Mouse (Mus musculus) neural tube, embryonic 11.5 days (tissue): Measurements from ENCODE around the gene Tmem151a. TPM values are rescaled to one million over a fixed set of nuclear protein-coding genes. Genes with fewer than 3 reads are reported as not detected.

Experiments used
- ATAC-seq: fragments of 200-750 bp; cut with Nextera tagmentation; 2 replicates; pipeline ENCODE4 v1.8.0; 2017; ENCODE audit warnings: moderate number of reproducible peaks, mild to moderate bottlenecking, moderate TSS enrichment, moderate library complexity; ENCODE audit not compliant: insufficient read depth, low FRiP score, low TSS enrichment
- DNase-seq: peaks from one replicate; pipeline ENCODE4 v3.0.0-alpha.2; 2015; ENCODE audit warnings: low spot score
- H3K27ac ChIP-seq: fragments of 300-500 bp; sonication (generic); 2 replicates; pipeline ENCODE4 v1.5.1; 2014; ENCODE audit warnings: low read depth, mild to moderate bottlenecking, low read length
- H3K27me3 ChIP-seq: fragments of 300-500 bp; sonication (generic); 2 replicates; pipeline ENCODE4 v1.6.1; 2014; ENCODE audit warnings: mild to moderate bottlenecking, low read length, mixed read lengths; ENCODE audit not compliant: control insufficient read depth, insufficient read depth
- H3K36me3 ChIP-seq: fragments of 300-500 bp; sonication (generic); 2 replicates; pipeline ENCODE4 v1.6.1; 2014; ENCODE audit warnings: mild to moderate bottlenecking, low read length, moderate library complexity, mixed read lengths; ENCODE audit not compliant: control insufficient read depth, insufficient read depth
- H3K4me1 ChIP-seq: fragments of 300-500 bp; sonication (generic); 2 replicates; pipeline ENCODE4 v1.6.1; 2014; ENCODE audit warnings: low read length, mixed read lengths; ENCODE audit not compliant: control insufficient read depth, insufficient read depth
- H3K4me2 ChIP-seq: fragments of 300-500 bp; sonication (generic); 2 replicates; pipeline ENCODE4 v1.6.1; 2014; ENCODE audit warnings: low read depth, mild to moderate bottlenecking, moderate library complexity
- H3K4me3 ChIP-seq: fragments of 300-500 bp; sonication (generic); 2 replicates; pipeline ENCODE4 v1.5.1; 2014; ENCODE audit warnings: low read depth, low read length
- H3K9ac ChIP-seq: fragments of 300-500 bp; sonication (generic); 2 replicates; pipeline ENCODE4 v1.6.1; 2014; ENCODE audit warnings: mild to moderate bottlenecking, low read length
- H3K9me3 ChIP-seq: fragments of 300-500 bp; sonication (generic); 2 replicates; pipeline ENCODE4 v1.6.1; 2016; ENCODE audit warnings: low read length; ENCODE audit not compliant: control insufficient read depth
- WGBS: fragments of 180-500 bp; shearing (Covaris S2); extraction: QIAGEN DNeasy Blood & Tissue Kit; methylation state at CpG from one replicate; pipeline ENCODE4 v1.1.7; 2014; 5-methylcytosine and 5-hydroxymethylcytosine counted together
- polyA plus RNA-seq: library from polyadenylated mRNA; unstranded; fragments of >200 nt; fragmentation: Nextera tagmentation; extraction: Ambion mirVana; gene quantifications from 2 replicates; pipeline ENCODE4 v1.2.1, GENCODE M21; 2014

Gene Tmem151a
- polyA plus RNA-seq, 1 experiment from 2014 or later: 2.0 TPM

DNA sequence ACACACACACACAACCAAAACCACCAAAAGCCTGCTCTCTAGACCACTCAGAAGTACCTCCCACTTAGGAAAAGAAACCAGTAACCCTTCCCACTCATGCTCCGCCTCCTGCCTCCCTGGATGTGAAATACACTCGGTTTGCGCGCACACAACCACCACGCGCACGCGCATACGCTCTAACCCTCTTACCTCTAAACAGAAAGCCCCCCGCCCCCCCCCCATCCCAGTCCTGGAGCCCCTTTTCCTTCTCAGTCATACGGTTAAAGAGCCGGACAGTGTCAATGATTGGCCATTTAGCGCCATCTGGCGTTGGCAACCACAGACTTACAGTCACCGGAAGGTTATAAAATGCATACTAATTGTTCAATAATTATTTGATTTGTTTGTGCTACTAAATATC, 12.3 kb downstream of the Tmem151a start:
- Histone ChIP-seq H3K9ac (no peak overlapping the region), H3K27me3 (peaks cover 25% of the 10 kb centered on the region), H3K4me2 (peak overlapping the region; percentile 53; the same call in 1 of the 2 replicates), H3K4me3 (peak overlapping the region; percentile 31), H3K4me1 (peaks cover 22% of the 10 kb centered on the region), H3K27ac (no peak overlapping the region), H3K9me3 (no peaks in the 10 kb centered on the region), H3K36me3 (no peaks in the 10 kb centered on the region)
- 3% methylated on average over 15 of the region's 15 CpGs for WGBS
- peak; percentile 82 for DNase-seq
- ATAC-seq: no peak

DNA sequence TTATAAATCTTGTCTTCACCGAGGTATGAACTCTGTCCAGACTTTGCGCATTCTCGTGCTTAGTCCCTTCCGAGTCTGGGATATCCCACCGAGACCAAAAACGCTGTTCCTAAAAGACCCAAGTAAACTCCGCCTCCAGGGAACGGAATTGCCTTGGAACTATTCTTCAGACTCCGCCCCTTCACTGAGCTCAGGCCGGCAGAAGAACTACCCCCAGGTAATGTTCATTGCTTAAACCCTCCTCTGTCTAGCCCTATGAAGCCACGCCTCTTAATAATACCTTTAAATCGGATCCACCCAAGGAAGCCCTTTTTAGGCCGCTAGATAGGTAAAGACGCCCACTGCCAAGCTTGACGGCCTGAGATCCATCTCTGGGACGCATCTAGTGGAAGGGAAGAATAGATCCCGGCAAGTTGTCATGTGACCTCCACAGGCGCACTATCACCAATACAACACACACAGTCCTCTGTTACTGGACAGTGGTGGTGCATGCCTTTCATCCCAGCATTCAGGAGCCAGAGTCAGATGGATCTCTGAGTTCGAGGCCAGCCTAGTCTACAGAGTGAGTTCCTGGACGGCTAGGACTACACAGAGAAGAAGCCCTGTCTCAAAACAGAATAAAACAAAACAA, 12.8 kb downstream of the Tmem151a start:
- peak; percentile 66 for DNase-seq

DNA sequence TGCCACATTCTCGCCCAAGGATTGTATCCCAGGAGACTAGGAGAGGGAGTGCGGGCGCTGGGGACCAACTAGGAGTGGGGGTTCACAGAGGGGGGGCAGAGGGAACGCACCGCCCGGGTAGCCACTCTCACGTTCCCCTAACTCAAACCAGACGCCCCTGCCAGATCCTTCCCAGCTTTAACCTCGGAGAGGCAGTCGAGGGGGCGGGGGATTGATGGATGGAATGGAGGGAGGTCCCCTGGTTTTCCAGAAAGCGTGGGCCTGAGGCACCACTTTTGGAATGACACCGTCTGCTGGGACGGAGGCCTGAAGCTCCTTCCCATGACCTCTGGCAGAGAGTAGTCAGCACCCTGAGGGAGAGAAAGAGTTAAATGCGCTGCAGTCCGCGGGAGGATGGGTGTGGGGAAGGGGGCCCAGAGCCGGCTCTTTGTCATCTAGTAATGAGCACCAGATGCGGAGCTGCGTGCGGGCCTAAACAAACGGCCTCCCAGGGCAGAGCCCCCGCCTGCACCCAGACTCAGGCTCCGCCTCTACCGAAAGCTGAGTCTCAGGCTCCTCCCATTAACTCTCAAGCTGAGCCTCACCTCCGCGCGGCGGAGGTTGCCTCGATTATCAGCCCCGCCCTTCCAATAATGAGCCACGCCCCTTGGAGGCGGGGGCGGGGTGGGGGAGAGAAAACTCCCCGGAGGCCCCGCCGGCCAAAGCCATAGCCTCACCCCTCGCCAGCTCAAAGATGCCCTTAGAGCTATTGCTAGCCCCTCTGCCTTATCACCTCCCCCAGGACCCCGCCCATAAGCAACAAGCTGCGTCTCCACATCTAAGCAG, 13.6 kb downstream of the Tmem151a start:
- Histone ChIP-seq H3K36me3 (no peaks in the 10 kb centered on the region), H3K27me3 (peaks cover 33% of the 10 kb centered on the region), H3K4me3 (peak overlapping the region; percentile 31), H3K4me2 (peak overlapping the region; percentile 53), H3K27ac (peak overlapping the region; percentile 84), H3K4me1 (peaks cover 33% of the 10 kb centered on the region), H3K9me3 (no peaks in the 10 kb centered on the region), H3K9ac (peak overlapping the region; percentile 63)
- DNase-seq (peak; percentile 92), ATAC-seq (peak; percentile 86)
- under 1% methylated on average over 40 of the region's 40 CpGs for WGBS

More for the DNA sequence above, 12.8 kb downstream of the Tmem151a start:
- ATAC-seq: peak; percentile 20; the same call in 1 of the 2 replicates
- Histone ChIP-seq H3K27me3 (peaks cover 28% of the 10 kb centered on the region), H3K27ac (0 out of 2 replicates have a peak overlapping the region, but pooled peaks have one; percentile 17), H3K9me3 (no peaks in the 10 kb centered on the region), H3K36me3 (no peaks in the 10 kb centered on the region), H3K4me2 (peak overlapping the region; percentile 53), H3K9ac (no peak overlapping the region), H3K4me3 (peak overlapping the region; percentile 31), H3K4me1 (peaks cover 27% of the 10 kb centered on the region)
- WGBS: 2% methylated on average over 20 of the region's 20 CpGs

DNA sequence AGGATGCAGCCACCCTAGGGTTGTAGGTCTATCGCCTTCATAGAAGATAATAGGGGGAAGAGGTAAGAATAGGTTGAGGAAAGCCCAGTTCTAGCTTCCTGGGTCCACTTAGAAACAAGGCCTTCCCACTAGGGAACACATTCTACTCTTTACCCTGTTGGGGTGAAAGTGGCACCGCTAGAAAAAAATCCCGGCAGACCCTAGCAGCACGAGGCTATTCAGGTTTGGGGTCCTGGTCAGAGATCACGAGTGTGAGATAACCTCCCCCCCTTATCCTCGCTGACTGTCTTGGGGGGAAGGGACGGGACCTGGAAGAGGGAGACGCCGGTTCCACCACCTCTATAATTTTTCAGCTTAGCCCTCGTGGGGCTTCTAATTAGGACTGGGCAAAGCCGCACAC, 14.3 kb downstream of the Tmem151a start:
- Histone ChIP-seq H3K27ac (peak overlapping the region; percentile 84), H3K36me3 (no peaks in the 10 kb centered on the region), H3K4me2 (peak overlapping the region; percentile 53), H3K27me3 (peaks cover 33% of the 10 kb centered on the region), H3K4me1 (peaks cover 33% of the 10 kb centered on the region), H3K9ac (peak overlapping the region; percentile 63), H3K9me3 (no peaks in the 10 kb centered on the region), H3K4me3 (peak overlapping the region; percentile 31)
- ATAC-seq (no peak), DNase-seq (no peak)
- WGBS: 4% methylated on average over 11 of the region's 11 CpGs

DNA sequence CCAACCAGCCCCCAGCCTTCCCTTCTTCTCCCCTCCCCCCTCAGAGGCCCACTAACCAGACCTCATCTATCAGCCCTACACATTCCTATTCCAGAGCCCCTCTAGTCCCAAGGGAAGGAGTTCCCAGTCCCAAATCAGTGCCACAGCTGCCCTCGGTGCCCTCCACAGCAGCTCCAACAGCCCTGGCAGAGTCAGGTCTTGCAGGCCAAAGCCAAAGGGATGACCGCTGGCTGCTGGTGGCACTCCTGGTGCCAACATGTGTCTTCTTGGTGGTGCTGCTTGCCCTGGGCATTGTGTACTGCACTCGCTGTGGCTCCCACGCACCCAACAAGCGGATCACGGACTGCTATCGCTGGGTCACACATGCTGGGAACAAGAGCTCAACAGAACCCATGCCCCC, 15.4 kb downstream of the Tmem151a start:
- Histone ChIP-seq H3K4me2 (peak overlapping the region; percentile 12), H3K9ac (no peak overlapping the region; the same call in 1 of the 2 replicates), H3K9me3 (no peaks in the 10 kb centered on the region), H3K36me3 (no peaks in the 10 kb centered on the region), H3K27ac (no peak overlapping the region), H3K27me3 (peaks cover 33% of the 10 kb centered on the region), H3K4me1 (peaks cover 33% of the 10 kb centered on the region), H3K4me3 (0 out of 2 replicates have a peak overlapping the region, but pooled peaks have one; percentile 6)
- WGBS: 78% methylated on average over 7 of the region's 7 CpGs
- ATAC-seq: no peak
- no peak for DNase-seq

DNA sequence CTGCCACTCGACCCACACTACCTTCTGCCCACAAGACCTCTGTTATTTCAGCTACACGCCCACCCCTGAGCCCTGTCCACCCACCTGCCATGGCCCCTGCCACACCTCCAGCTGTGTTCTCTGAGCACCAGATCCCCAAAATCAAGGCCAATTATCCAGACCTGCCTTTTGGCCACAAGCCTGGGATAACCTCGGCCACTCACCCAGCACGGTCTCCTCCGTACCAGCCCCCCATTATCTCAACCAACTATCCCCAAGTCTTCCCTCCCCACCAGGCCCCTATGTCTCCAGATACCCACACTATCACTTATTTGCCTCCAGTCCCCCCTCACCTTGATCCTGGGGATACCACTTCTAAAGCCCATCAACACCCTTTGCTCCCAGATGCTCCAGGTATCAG, 15.8 kb downstream of the Tmem151a start:
- no peak overlapping the region for H3K4me3 ChIP-seq
- peaks cover 33% of the 10 kb centered on the region for H3K4me1 ChIP-seq

DNA sequence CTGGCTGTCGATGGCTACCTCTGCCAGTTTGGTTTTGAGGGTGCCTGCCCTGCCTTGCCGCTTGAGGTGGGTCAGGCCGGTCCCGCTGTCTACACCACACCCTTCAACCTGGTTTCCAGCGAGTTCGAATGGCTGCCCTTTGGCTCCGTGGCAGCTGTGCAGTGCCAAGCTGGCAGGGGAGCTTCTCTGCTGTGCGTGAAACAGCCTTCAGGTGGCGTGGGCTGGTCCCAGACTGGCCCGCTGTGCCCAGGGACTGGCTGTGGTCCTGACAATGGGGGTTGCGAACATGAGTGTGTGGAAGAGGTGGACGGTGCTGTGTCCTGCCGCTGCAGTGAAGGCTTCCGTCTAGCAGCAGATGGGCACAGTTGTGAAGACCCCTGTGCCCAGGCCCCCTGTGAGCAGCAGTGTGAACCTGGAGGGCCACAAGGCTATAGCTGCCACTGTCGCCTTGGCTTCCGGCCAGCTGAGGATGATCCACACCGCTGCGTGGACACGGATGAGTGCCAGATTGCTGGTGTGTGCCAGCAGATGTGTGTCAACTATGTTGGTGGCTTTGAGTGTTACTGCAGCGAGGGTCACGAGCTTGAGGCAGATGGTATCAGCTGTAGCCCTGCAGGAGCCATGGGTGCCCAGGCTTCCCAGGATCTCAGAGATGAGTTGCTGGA, 16.6 kb downstream of the Tmem151a start:
- Histone ChIP-seq H3K9ac (peak overlapping the region; percentile 60), H3K9me3 (no peaks in the 10 kb centered on the region), H3K27ac (no peak overlapping the region), H3K4me3 (peak overlapping the region; percentile 42), H3K4me1 (peaks cover 33% of the 10 kb centered on the region), H3K36me3 (no peaks in the 10 kb centered on the region), H3K4me2 (peak overlapping the region; percentile 74), H3K27me3 (peaks cover 35% of the 10 kb centered on the region)
- ATAC-seq (no peak), DNase-seq (no peak)
- WGBS: 39% methylated on average over 21 of the region's 21 CpGs

More for the DNA sequence above, 15.8 kb downstream of the Tmem151a start:
- H3K4me2 ChIP-seq: peak overlapping the region; percentile 74
- H3K36me3 ChIP-seq: no peaks in the 10 kb centered on the region
- DNase-seq (no peak), ATAC-seq (no peak)
- no peak overlapping the region for H3K9ac ChIP-seq
- H3K27me3 ChIP-seq: peaks cover 35% of the 10 kb centered on the region
- WGBS: 71% methylated on average over 5 of the region's 5 CpGs
- H3K9me3 ChIP-seq: no peaks in the 10 kb centered on the region
- no peak overlapping the region for H3K27ac ChIP-seq

DNA sequence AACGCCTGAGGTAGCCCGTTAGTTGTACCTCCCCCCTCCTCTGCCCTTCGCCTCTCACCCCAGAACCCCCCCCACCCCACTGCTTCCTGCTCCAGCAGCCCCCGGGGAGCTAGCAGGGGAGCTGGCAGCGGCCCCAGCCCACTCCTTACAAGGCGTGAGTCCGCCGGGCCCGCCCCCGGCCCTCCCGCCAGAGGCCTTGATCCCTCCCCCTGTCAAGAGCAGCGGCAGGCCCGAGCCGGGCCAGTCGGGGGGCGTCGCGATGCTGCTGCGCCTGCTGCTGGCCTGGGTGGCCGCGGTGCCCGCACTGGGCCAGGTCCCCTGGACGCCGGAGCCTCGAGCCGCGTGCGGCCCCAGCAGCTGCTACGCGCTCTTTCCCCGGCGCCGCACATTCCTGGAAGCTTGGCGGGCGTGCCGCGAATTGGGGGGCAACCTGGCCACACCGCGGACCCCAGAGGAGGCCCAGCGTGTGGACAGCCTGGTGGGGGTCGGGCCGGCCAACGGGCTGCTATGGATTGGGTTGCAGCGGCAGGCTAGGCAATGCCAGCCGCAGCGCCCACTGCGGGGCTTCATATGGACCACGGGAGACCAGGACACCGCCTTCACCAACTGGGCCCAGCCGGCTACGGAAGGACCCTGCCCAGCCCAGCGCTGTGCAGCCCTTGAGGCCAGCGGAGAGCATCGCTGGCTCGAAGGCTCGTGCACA, 17.3 kb downstream of the Tmem151a start, which contains the start of gene Cd248:
TSS of gene Cd248 (plus strand) at position 212 of the 703 bp plus-strand sequence.
- DNase-seq (peak; percentile 74), ATAC-seq (no peak)
- H3K4me3 ChIP-seq: peak within 1 kb of the TSS; percentile 42
- peaks cover 33% of the 10 kb centered on the region for H3K4me1 ChIP-seq
- no peaks in the 10 kb centered on the region for H3K36me3 ChIP-seq
- H3K4me2 ChIP-seq: peak within 1 kb of the TSS; percentile 74
- peak within 1 kb of the TSS; percentile 60 for H3K9ac ChIP-seq
- H3K9me3 ChIP-seq: no peaks in the 10 kb centered on the region
- WGBS: 2% methylated on average over 55 of the region's 56 CpGs
- H3K27ac ChIP-seq: peak within 1 kb of the TSS; percentile 44; the same call in 1 of the 2 replicates
- H3K27me3 ChIP-seq: peaks cover 35% of the 10 kb centered on the region
